Mouse (Mus musculus) heart, adult 11 months (tissue): ENCODE results near the gene 4930579G24Rik.

ENCODE experiments used
- DNase-seq: peaks from one replicate; pipeline ENCODE4 v3.0.0; 2022

The 4930579G24Rik gene

GRCm38 (mm10) chr3:79628561-79629415 lies at the start of gene 4930579G24Rik:
Gene 4930579G24Rik, plus strand, starts transcription at chr3:79629079.
- peak; percentile 100 for DNase-seq

GRCm38 (mm10) chr3:79579891-79580575 lies 48.8 kb upstream of the 4930579G24Rik start:
- DNase-seq: no peak

- DNase-seq: peak; percentile 97
Observed at GRCm38 (mm10) chr3:79586804-79587203, 42.1 kb upstream of the 4930579G24Rik start.

- no peak for DNase-seq
Observed at GRCm38 (mm10) chr3:79589671-79590070, 39.2 kb upstream of the 4930579G24Rik start.

GRCm38 (mm10) chr3:79590863-79591792 lies 37.8 kb upstream of the 4930579G24Rik start, which contains the start of gene Ppid:
Gene Ppid, plus strand, starts transcription at chr3:79591342.
- peak; percentile 98 for DNase-seq

- DNase-seq: no peak
Observed at GRCm38 (mm10) chr3:79591793-79592471, 36.9 kb upstream of the 4930579G24Rik start.

- DNase-seq: peak; percentile 92
Observed at GRCm38 (mm10) chr3:79595468-79595867, 33.4 kb upstream of the 4930579G24Rik start.

GRCm38 (mm10) chr3:79609886-79610285 lies 19.0 kb upstream of the 4930579G24Rik start:
- no peak for DNase-seq

- DNase-seq: no peak
Observed at GRCm38 (mm10) chr3:79627484-79628181, 1.2 kb upstream of the 4930579G24Rik start.

- DNase-seq: no peak
Observed at GRCm38 (mm10) chr3:79628182-79628560, 708 bp upstream of the 4930579G24Rik start.

- DNase-seq: peak; percentile 98
Observed at GRCm38 (mm10) chr3:79629416-79629730, 494 bp downstream of the 4930579G24Rik start, which contains the start of gene Etfdh. Gene Etfdh, minus strand, starts transcription at chr3:79629500.

GRCm38 (mm10) chr3:79652129-79652528 lies 23.2 kb downstream of the 4930579G24Rik start:
- peak; percentile 35 for DNase-seq

GRCm38 (mm10) chr3:79656682-79657081 lies 27.8 kb downstream of the 4930579G24Rik start:
- DNase-seq: peak; percentile 23

GRCm38 (mm10) chr3:79664787-79665408 lies 36.0 kb downstream of the 4930579G24Rik start:
- DNase-seq: peak; percentile 75

GRCm38 (mm10) chr3:79670556-79670955 lies 41.7 kb downstream of the 4930579G24Rik start:
- no peak for DNase-seq

- peak; percentile 68 for DNase-seq
Observed at GRCm38 (mm10) chr3:79672188-79672587, 43.3 kb downstream of the 4930579G24Rik start.

- DNase-seq: peak; percentile 74
Observed at GRCm38 (mm10) chr3:79673082-79673481, 44.2 kb downstream of the 4930579G24Rik start.

GRCm38 (mm10) chr3:79674641-79675040 lies 45.8 kb downstream of the 4930579G24Rik start:
- DNase-seq: peak; percentile 74

GRCm38 (mm10) chr3:79676411-79676810 lies 47.5 kb downstream of the 4930579G24Rik start:
- peak; percentile 8 for DNase-seq
